Mouse (Mus musculus) CH12.LX (cell line): Measurements from ENCODE around the gene Marcksl1. TPM values are rescaled to one million over a fixed set of nuclear protein-coding genes. Genes with fewer than 3 reads are reported as not detected.
"Not testable (repeated sequence)": the region's sequence is repeated elsewhere in the genome, so short reads cannot be mapped to it uniquely, and the experiment has no call there.

Experiments used
- DNase-seq: peaks from one replicate; pipeline ENCODE4 v3.0.0-alpha.2; 2013; ENCODE audit errors: extremely low read depth
- H3K27ac ChIP-seq: 2 replicates; pipeline ENCODE4 v1.5.1; 2012; ENCODE audit warnings: low read depth, mild to moderate bottlenecking, control low read depth, moderate library complexity; ENCODE audit not compliant: insufficient read depth
- H3K27me3 ChIP-seq: replicated peaks from 2 replicates; pipeline ENCODE3; 2012; ENCODE audit warnings: inconsistent platforms
- H3K36me3 ChIP-seq, 2 experiments: replicated peaks in 1 of 2; 2 replicates each; pipeline versions ENCODE3 to v1.6.1; 2012; ENCODE audit warnings: inconsistent platforms in 1 of 2, low read length in 1 of 2, mild to moderate bottlenecking in 1 of 2, mixed read lengths in 1 of 2, moderate library complexity in 1 of 2; ENCODE audit not compliant: control insufficient read depth in 1 of 2, insufficient read depth in 1 of 2
- H3K4me1 ChIP-seq, 2 experiments: 2 replicates each; pipeline ENCODE4 v1.6.1; 2012; ENCODE audit warnings: inconsistent platforms in 1 of 2, moderate library complexity in 1 of 2; ENCODE audit not compliant: insufficient read depth in 2 of 2, control insufficient read depth in 1 of 2
- H3K4me2 ChIP-seq: 2 replicates; pipeline ENCODE4 v1.6.1; 2012; ENCODE audit warnings: low read depth, mild to moderate bottlenecking, control low read depth; ENCODE audit not compliant: poor library complexity, insufficient read depth, severe bottlenecking
- H3K4me3 ChIP-seq, 3 experiments: fragments of 150-350 bp in 1 of 3; sonication (generic) in 1 of 3; replicated peaks in 1 of 3; 2 replicates each; pipeline versions ENCODE3 to v1.5.1; 2011 to 2012; ENCODE audit warnings: low read depth in 2 of 3, low read length in 2 of 3, mild to moderate bottlenecking in 2 of 3, moderate library complexity in 2 of 3, control low read depth in 1 of 3, improper control_type of control experiment in 1 of 3, inconsistent platforms in 1 of 3, mixed read lengths in 1 of 3; ENCODE audit not compliant: poor library complexity in 1 of 3
- H3K79me2 ChIP-seq: replicated peaks from 2 replicates; pipeline ENCODE4 v1.6.1; 2012; ENCODE audit warnings: mild to moderate bottlenecking, moderate library complexity; ENCODE audit not compliant: control insufficient read depth, poor library complexity, insufficient read depth, severe bottlenecking; ENCODE audit errors: extremely low read depth
- H3K9ac ChIP-seq: 2 replicates; pipeline ENCODE4 v1.6.1; 2012; ENCODE audit warnings: low read depth, mild to moderate bottlenecking, control low read depth, moderate library complexity; ENCODE audit not compliant: insufficient read depth
- H3K9me3 ChIP-seq: replicated peaks from 2 replicates; pipeline ENCODE3; 2012; ENCODE audit warnings: low read length, inconsistent platforms, mixed read lengths
- BHLHE40 ChIP-seq: IDR thresholded peaks from 2 replicates; pipeline ENCODE4 v1.6.1; 2011; ENCODE audit warnings: mild to moderate bottlenecking, low read depth, low read length, improper control_type of control experiment
- CHD2 ChIP-seq: IDR thresholded peaks from 2 replicates; pipeline ENCODE4 v1.6.1; 2011; ENCODE audit warnings: low read length, improper control_type of control experiment
- CTCF ChIP-seq, 2 experiments: IDR thresholded peaks in 1 of 2; conservative IDR thresholded peaks in 1 of 2; 2 replicates each; pipeline ENCODE4 v1.5.1; 2011 to 2012; ENCODE audit warnings: low read depth in 2 of 2, low read length in 2 of 2, improper control_type of control experiment in 1 of 2, inconsistent platforms in 1 of 2, mild to moderate bottlenecking in 1 of 2, moderate library complexity in 1 of 2
- E2F4 ChIP-seq: IDR thresholded peaks from 2 replicates; pipeline ENCODE4 v1.6.1; 2011; ENCODE audit warnings: low read depth, low read length, improper control_type of control experiment; ENCODE audit not compliant: insufficient replicate concordance
- ELF1 ChIP-seq: IDR thresholded peaks from 2 replicates; pipeline ENCODE4 v1.6.1; 2014; ENCODE audit warnings: low read depth, mild to moderate bottlenecking, inconsistent platforms, low read length, improper control_type of control experiment
- ETS1 ChIP-seq: conservative IDR thresholded peaks from 2 replicates; pipeline ENCODE4 v1.6.1; 2012; ENCODE audit warnings: low read depth, mild to moderate bottlenecking, inconsistent platforms, low read length, improper control_type of control experiment, moderate library complexity
- JUND ChIP-seq: conservative IDR thresholded peaks from 2 replicates; pipeline ENCODE4 v1.6.1; 2011; ENCODE audit warnings: low read depth, low read length, improper control_type of control experiment
- MAFK ChIP-seq: IDR thresholded peaks from 2 replicates; pipeline ENCODE4 v1.6.1; 2011; ENCODE audit warnings: low read length, improper control_type of control experiment; ENCODE audit not compliant: insufficient replicate concordance
- MAX ChIP-seq: IDR thresholded peaks from 2 replicates; pipeline ENCODE4 v1.6.1; 2011; ENCODE audit warnings: low read length, improper control_type of control experiment
- MAZ ChIP-seq: IDR thresholded peaks from 2 replicates; pipeline ENCODE4 v1.6.1; 2012; ENCODE audit warnings: low read depth, mild to moderate bottlenecking, inconsistent platforms, low read length, improper control_type of control experiment, moderate library complexity
- MXI1 ChIP-seq: IDR thresholded peaks from 2 replicates; pipeline ENCODE4 v1.6.1; 2011; ENCODE audit warnings: mild to moderate bottlenecking, low read depth, low read length, improper control_type of control experiment
- RAD21 ChIP-seq: IDR thresholded peaks from 2 replicates; pipeline ENCODE4 v1.6.1; 2011; ENCODE audit warnings: low read depth, mild to moderate bottlenecking, low read length, improper control_type of control experiment, moderate library complexity
- SIN3A ChIP-seq: IDR thresholded peaks from 2 replicates; pipeline ENCODE4 v1.6.1; 2012; ENCODE audit warnings: low read length, improper control_type of control experiment, inconsistent platforms
- SMC3 ChIP-seq: IDR thresholded peaks from 2 replicates; pipeline ENCODE4 v1.6.1; 2011; ENCODE audit warnings: low read depth, low read length, improper control_type of control experiment
- TBP ChIP-seq: conservative IDR thresholded peaks from 2 replicates; pipeline ENCODE4 v1.6.1; 2011; ENCODE audit warnings: low read depth, low read length, improper control_type of control experiment
- UBTF ChIP-seq: IDR thresholded peaks from 2 replicates; pipeline ENCODE4 v1.6.1; 2012; ENCODE audit warnings: low read depth, mild to moderate bottlenecking, inconsistent platforms, low read length, improper control_type of control experiment, moderate library complexity
- USF2 ChIP-seq: conservative IDR thresholded peaks from 2 replicates; pipeline ENCODE4 v1.6.1; 2011; ENCODE audit warnings: low read depth, low read length, improper control_type of control experiment
- ZC3H11A ChIP-seq: IDR thresholded peaks from 2 replicates; pipeline ENCODE4 v1.6.1; 2012; ENCODE audit warnings: low read depth, mild to moderate bottlenecking, inconsistent platforms, low read length, improper control_type of control experiment
- ZKSCAN1 ChIP-seq: IDR thresholded peaks from 2 replicates; pipeline ENCODE4 v1.6.1; 2012; ENCODE audit warnings: low read depth, inconsistent platforms, low read length, improper control_type of control experiment, borderline replicate concordance
- ZMIZ1 ChIP-seq: IDR thresholded peaks from 2 replicates; pipeline ENCODE4 v1.6.1; 2012; ENCODE audit warnings: low read depth, mild to moderate bottlenecking, inconsistent platforms, low read length, improper control_type of control experiment
- ZNF384 ChIP-seq: IDR thresholded peaks from 2 replicates; pipeline ENCODE4 v1.6.1; 2012; ENCODE audit warnings: low read depth, low read length, improper control_type of control experiment, inconsistent platforms
- dilution Hi-C: fragments of 300-500 bp; cut with MboI; formaldehyde crosslinking; loops from 2 replicates; pipeline ENCODE4 v1.14.3; 2020; ENCODE audit warnings: low sequenced_read_pairs; ENCODE audit not compliant: extremely low pct_unique_long_range_greater_than_20kb, extremely low pct_ligation_motif_present
- in situ Hi-C: fragments of 300-500 bp; cut with MboI; formaldehyde crosslinking; loops from 3 replicates; pipeline ENCODE4 v1.14.3; 2019; ENCODE audit warnings: low sequenced_read_pairs, low pct_ligation_motif_present, low pct_unique_long_range_greater_than_20kb, mixed read lengths
- polyA plus RNA-seq: library from polyadenylated mRNA; unstranded; fragments of >175 nt; gene quantifications from 2 replicates; pipeline ENCODE4 v1.2.1, GENCODE M21; 2012; ENCODE audit warnings: low read depth; ENCODE audit not compliant: insufficient read length
- total RNA-seq, 2 experiments: library from RNA; depleted of rRNA; stranded (reverse); fragments of 300-350 nt in 1 of 2; fragments of >200 nt in 1 of 2; gene quantifications; 2 replicates each; pipeline ENCODE4 v1.2.3; 2012 to 2014

Gene Marcksl1
- total and polyA plus RNA-seq, 3 experiments: 195 to 423 (median 265) TPM

- no peak overlapping the region for H3K27ac ChIP-seq
- in situ Hi-C loops (loop anchor here (5.0 kb wide), 1 partner anchor 57 kb away; no protein-coding TSS in a partner anchor), dilution Hi-C loops (no loop called here)
- H3K9me3 ChIP-seq: peaks cover 2% of the 10 kb centered on the region
- H3K4me3 ChIP-seq: no peak overlapping the region
- H3K4me2 ChIP-seq: no peak overlapping the region
- H3K4me1 ChIP-seq: peaks cover 0 to 8% of the 10 kb centered on the region in 2 experiments; a peak in 3 of 4 replicates
- no peak overlapping the region for H3K9ac ChIP-seq
- H3K36me3 ChIP-seq: peaks cover 28 to 62% of the 10 kb centered on the region in 2 experiments
- DNase-seq: no peak
- TF ChIP-seq UBTF (no peak), MXI1 (no peak), ETS1 (no peak), SIN3A (no peak), MAZ (no peak), MAX (no peak), ZMIZ1 (no peak), USF2 (no peak), BHLHE40 (no peak), RAD21 (no peak), ZC3H11A (no peak), ZKSCAN1 (no peak), JUND (no peak), ZNF384 (no peak)
- H3K27me3 ChIP-seq: no peaks in the 10 kb centered on the region
- H3K79me2 ChIP-seq: no peaks in the 10 kb centered on the region
These were observed 36.9 kb downstream of the Marcksl1 start for GRCm38 (mm10) chr4:129550295-129550694.

- H3K9ac ChIP-seq, H3K27ac ChIP-seq, H3K4me2 ChIP-seq, H3K4me3 ChIP-seq, H3K27me3 ChIP-seq, DNase-seq, H3K9me3 ChIP-seq, H3K79me2 ChIP-seq, dilution Hi-C loops: not testable (repeated sequence)
- peaks cover 6 to 34% of the 10 kb centered on the region in 2 experiments for H3K4me1 ChIP-seq
- in situ Hi-C loops: loop anchor here (5.0 kb wide), 1 partner anchor 53 kb away; no protein-coding TSS in a partner anchor
- H3K36me3 ChIP-seq: peaks cover 26 to 59% of the 10 kb centered on the region in 2 experiments
These were observed 41.1 kb downstream of the Marcksl1 start for GRCm38 (mm10) chr4:129554512-129554911.

- dilution Hi-C loops: no loop called here
- Histone ChIP-seq H3K9ac (no peak overlapping the region), H3K27me3 (no peaks in the 10 kb centered on the region), H3K4me3 (no peak overlapping the region), H3K9me3 (no peaks in the 10 kb centered on the region), H3K27ac (no peak overlapping the region), H3K4me1 (peaks cover 6 to 34% of the 10 kb centered on the region in 2 experiments), H3K4me2 (no peak overlapping the region), H3K79me2 (no peaks in the 10 kb centered on the region; the same call in 1 of the 2 replicates), H3K36me3 (peaks cover 26 to 50% of the 10 kb centered on the region in 2 experiments)
- TF ChIP-seq USF2 (no peak), CTCF (conservative IDR thresholded peaks at IDR 0.05 in 1 of 2, IDR thresholded peaks at IDR 0.05 in 1 of 2; ENCODE audit: low read depth in 2 of 2, low read length in 2 of 2) (peak; percentile 23 to 49; a peak in 2 of 4 replicates), TBP (no peak), ZMIZ1 (no peak), BHLHE40 (no peak), MAFK (no peak), RAD21 (no peak; the same call in 1 of the 2 replicates), SIN3A (no peak), E2F4 (no peak), ELF1 (no peak), MAX (no peak), CHD2 (no peak), SMC3 (peak; percentile 23; the same call in 1 of the 2 replicates), MXI1 (no peak), ZC3H11A (no peak)
- no peak for DNase-seq
- in situ Hi-C loops: no loop called here
These were observed 42.1 kb downstream of the Marcksl1 start for GRCm38 (mm10) chr4:129555421-129555861.
